Mouse (Mus musculus): ENCODE data around the gene Tnnt3. TPM values are rescaled to one million over a fixed set of nuclear protein-coding genes. Genes with fewer than 3 reads are reported as not detected.

Tnnt3 gene
- polyA plus RNA-seq, 1 experiment from 2014 or later, result 23.5 TPM

- peak overlapping the region; percentile 8; the same call in 1 of the 2 replicates for H3K4me2 ChIP-seq
- no peak overlapping the region for H3K4me3 ChIP-seq (replicated peaks)
- 0 out of 2 replicates have a peak overlapping the region, but pooled peaks have one; percentile 19 for H3K9ac ChIP-seq
- no peaks in the 10 kb centered on the region; the same call in 1 of the 2 replicates for H3K27me3 ChIP-seq
- H3K27ac ChIP-seq, result peak overlapping the region; percentile 95
- WGBS, result 10% methylated on average over 12 of the region's 12 CpGs
- H3K9me3 ChIP-seq (replicated peaks), result no peaks in the 10 kb centered on the region
- peaks cover 53% of the 10 kb centered on the region for H3K4me1 ChIP-seq
- no peaks in the 10 kb centered on the region for H3K36me3 ChIP-seq
- no peak; the same call in 1 of the 2 replicates for ATAC-seq (replicated peaks; ENCODE audit: low FRiP score)
Observed at GRCm38 (mm10) chr7:142510021-142510777, 11.6 kb downstream of the Tnnt3 start.

- ATAC-seq (replicated peaks; ENCODE audit: low FRiP score), result no peak
- Histone ChIP-seq H3K36me3 (no peaks in the 10 kb centered on the region), H3K4me1 (peaks cover 43% of the 10 kb centered on the region), H3K4me3 (replicated peaks) (no peak overlapping the region), H3K27me3 (no peaks in the 10 kb centered on the region), H3K27ac (0 out of 2 replicates have a peak overlapping the region, but pooled peaks have one; percentile 15), H3K4me2 (no peak overlapping the region), H3K9ac (no peak overlapping the region), H3K9me3 (replicated peaks) (no peaks in the 10 kb centered on the region)
- WGBS, result 78% methylated on average over 4 of the region's 4 CpGs
Observed at GRCm38 (mm10) chr7:142514048-142514447, 15.4 kb downstream of the Tnnt3 start.

GRCm38 (mm10) chr7:142516221-142516978, 17.8 kb downstream of the Tnnt3 start:
- WGBS, result 36% methylated on average over 21 of the region's 21 CpGs
- peak overlapping the region; percentile 29; the same call in 1 of the 2 replicates for H3K9ac ChIP-seq
- H3K4me1 ChIP-seq, result peaks cover 32% of the 10 kb centered on the region
- peak overlapping the region; percentile 32 for H3K4me2 ChIP-seq
- peak; percentile 71 for ATAC-seq (replicated peaks; ENCODE audit: low FRiP score)
- no peaks in the 10 kb centered on the region for H3K27me3 ChIP-seq
- H3K36me3 ChIP-seq, result no peaks in the 10 kb centered on the region
- H3K27ac ChIP-seq, result peak overlapping the region; percentile 83
- H3K4me3 ChIP-seq (replicated peaks), result no peak overlapping the region
- no peaks in the 10 kb centered on the region for H3K9me3 ChIP-seq (replicated peaks)

GRCm38 (mm10) chr7:142517531-142517930, 18.9 kb downstream of the Tnnt3 start:
- 81% methylated on average over 3 of the region's 3 CpGs for whole genome bisulfite sequencing
- Histone ChIP-seq H3K4me1 (peaks cover 37% of the 10 kb centered on the region), H3K27me3 (no peaks in the 10 kb centered on the region), H3K9ac (no peak overlapping the region), H3K4me2 (no peak overlapping the region), H3K27ac (no peak overlapping the region), H3K9me3 (replicated peaks) (no peaks in the 10 kb centered on the region), H3K4me3 (replicated peaks) (no peak overlapping the region), H3K36me3 (no peaks in the 10 kb centered on the region)
- ATAC-seq (replicated peaks; ENCODE audit: low FRiP score), result no peak

- no peak for ATAC-seq (replicated peaks; ENCODE audit: low FRiP score)
- no peaks in the 10 kb centered on the region for H3K36me3 ChIP-seq
- H3K4me2 ChIP-seq, result no peak overlapping the region
- H3K9me3 ChIP-seq (replicated peaks), result no peaks in the 10 kb centered on the region
- H3K27ac ChIP-seq, result 0 out of 2 replicates have a peak overlapping the region, but pooled peaks have one; percentile 32
- no peaks in the 10 kb centered on the region for H3K27me3 ChIP-seq
- peaks cover 59% of the 10 kb centered on the region for H3K4me1 ChIP-seq
- no peak overlapping the region for H3K9ac ChIP-seq
- H3K4me3 ChIP-seq (replicated peaks), result no peak overlapping the region
- 79% methylated on average over 4 of the region's 4 CpGs for WGBS
Observed at GRCm38 (mm10) chr7:142520331-142520730, 21.7 kb downstream of the Tnnt3 start.

GRCm38 (mm10) chr7:142522352-142522751, 23.7 kb downstream of the Tnnt3 start:
- Histone ChIP-seq H3K36me3 (no peaks in the 10 kb centered on the region), H3K27me3 (no peaks in the 10 kb centered on the region), H3K4me3 (replicated peaks) (no peak overlapping the region), H3K4me2 (peak overlapping the region; percentile 38; the same call in 1 of the 2 replicates), H3K9me3 (replicated peaks) (no peaks in the 10 kb centered on the region), H3K4me1 (peaks cover 59% of the 10 kb centered on the region), H3K9ac (no peak overlapping the region), H3K27ac (peak overlapping the region; percentile 97)
- ATAC-seq (replicated peaks; ENCODE audit: low FRiP score), result no peak; the same call in 1 of the 2 replicates
- WGBS, result 28% methylated on average over 4 of the region's 4 CpGs

GRCm38 (mm10) chr7:142523200-142523990, 24.8 kb downstream of the Tnnt3 start:
- Histone ChIP-seq H3K4me3 (replicated peaks) (no peak overlapping the region), H3K36me3 (no peaks in the 10 kb centered on the region), H3K9ac (no peak overlapping the region), H3K27ac (peak overlapping the region; percentile 97), H3K4me2 (peak overlapping the region; percentile 38), H3K9me3 (replicated peaks) (no peaks in the 10 kb centered on the region), H3K4me1 (peaks cover 68% of the 10 kb centered on the region), H3K27me3 (no peaks in the 10 kb centered on the region)
- no peak; the same call in 1 of the 2 replicates for ATAC-seq (replicated peaks; ENCODE audit: low FRiP score)
- 12% methylated on average over 17 of the region's 17 CpGs for WGBS

GRCm38 (mm10) chr7:142525342-142526178, 26.9 kb downstream of the Tnnt3 start:
- H3K4me2 ChIP-seq, result no peak overlapping the region
- no peak overlapping the region for H3K4me3 ChIP-seq (replicated peaks)
- peaks cover 67% of the 10 kb centered on the region for H3K4me1 ChIP-seq
- peak overlapping the region; percentile 97 for H3K27ac ChIP-seq
- no peaks in the 10 kb centered on the region for H3K27me3 ChIP-seq
- WGBS, result 25% methylated on average over 13 of the region's 13 CpGs
- ATAC-seq (replicated peaks; ENCODE audit: low FRiP score), result peak; percentile 76
- H3K36me3 ChIP-seq, result no peaks in the 10 kb centered on the region
- H3K9ac ChIP-seq, result no peak overlapping the region
- H3K9me3 ChIP-seq (replicated peaks), result no peaks in the 10 kb centered on the region

- Histone ChIP-seq H3K9me3 (replicated peaks) (no peaks in the 10 kb centered on the region), H3K4me2 (no peak overlapping the region), H3K27me3 (no peaks in the 10 kb centered on the region), H3K9ac (no peak overlapping the region), H3K27ac (peak overlapping the region; percentile 46), H3K4me1 (peaks cover 70% of the 10 kb centered on the region), H3K36me3 (no peaks in the 10 kb centered on the region), H3K4me3 (replicated peaks) (no peak overlapping the region)
- no peak for ATAC-seq (replicated peaks; ENCODE audit: low FRiP score)
- WGBS, result 64% methylated on average over 10 of the region's 10 CpGs
Observed at GRCm38 (mm10) chr7:142529350-142529749, 30.7 kb downstream of the Tnnt3 start.

- peak; percentile 13; the same call in 1 of the 2 replicates for ATAC-seq (replicated peaks; ENCODE audit: low FRiP score)
- Histone ChIP-seq H3K27me3 (no peaks in the 10 kb centered on the region), H3K4me1 (peaks cover 56% of the 10 kb centered on the region), H3K9me3 (replicated peaks) (no peaks in the 10 kb centered on the region), H3K36me3 (peaks cover 12% of the 10 kb centered on the region), H3K4me3 (replicated peaks) (no peak overlapping the region), H3K9ac (peak overlapping the region; percentile 14; the same call in 1 of the 2 replicates), H3K4me2 (peak overlapping the region; percentile 83; the same call in 1 of the 2 replicates), H3K27ac (peak overlapping the region; percentile 97)
- WGBS, result 58% methylated on average over 4 of the region's 4 CpGs
Observed at GRCm38 (mm10) chr7:142531973-142532521, 33.4 kb downstream of the Tnnt3 start.
